Mouse (Mus musculus) cerebellum, adult 11 months (tissue): ENCODE results near the gene Ccdc167.
"Not testable (repeated sequence)": the region's sequence is repeated elsewhere in the genome, so short reads cannot be mapped to it uniquely, and the experiment has no call there.

Source experiments
- DNase-seq: peaks from one replicate; pipeline ENCODE4 v3.0.0; 2022

Gene Ccdc167

GRCm38 (mm10) chr17:29719628-29720575, 3.1 kb upstream of the Ccdc167 start:
- peak; percentile 76 for DNase-seq

- no peak for DNase-seq
Measured at GRCm38 (mm10) chr17:29718660-29719059, 1.8 kb upstream of the Ccdc167 start.

- DNase-seq: not testable (repeated sequence)
Measured at GRCm38 (mm10) chr17:29713734-29714133, 3.1 kb downstream of the Ccdc167 start.

GRCm38 (mm10) chr17:29712565-29712964, 4.3 kb downstream of the Ccdc167 start:
- DNase-seq: no peak

GRCm38 (mm10) chr17:29711745-29712431, 5.0 kb downstream of the Ccdc167 start:
- no peak for DNase-seq

- peak; percentile 88 for DNase-seq
Measured at GRCm38 (mm10) chr17:29711076-29711744, 5.6 kb downstream of the Ccdc167 start.

GRCm38 (mm10) chr17:29710562-29711044, 6.2 kb downstream of the Ccdc167 start:
- no peak for DNase-seq

GRCm38 (mm10) chr17:29708783-29709182, 8.1 kb downstream of the Ccdc167 start:
- DNase-seq: no peak

GRCm38 (mm10) chr17:29706981-29707545, 9.8 kb downstream of the Ccdc167 start:
- no peak for DNase-seq

GRCm38 (mm10) chr17:29705881-29706280, 11.0 kb downstream of the Ccdc167 start:
- DNase-seq: no peak

GRCm38 (mm10) chr17:29704781-29705180, 12.1 kb downstream of the Ccdc167 start:
- peak; percentile 58 for DNase-seq

- no peak for DNase-seq
Measured at GRCm38 (mm10) chr17:29702938-29703710, 13.7 kb downstream of the Ccdc167 start.

GRCm38 (mm10) chr17:29700573-29700972, 16.3 kb downstream of the Ccdc167 start:
- no peak for DNase-seq

- no peak for DNase-seq
Measured at GRCm38 (mm10) chr17:29698421-29698820, 18.4 kb downstream of the Ccdc167 start.

GRCm38 (mm10) chr17:29696940-29697339, 19.9 kb downstream of the Ccdc167 start:
- DNase-seq: no peak

- no peak for DNase-seq
Measured at GRCm38 (mm10) chr17:29694516-29694915, 22.3 kb downstream of the Ccdc167 start.

GRCm38 (mm10) chr17:29693571-29693970, 23.3 kb downstream of the Ccdc167 start:
- no peak for DNase-seq

GRCm38 (mm10) chr17:29692827-29693226, 24.0 kb downstream of the Ccdc167 start:
- DNase-seq: no peak

- DNase-seq: no peak
Measured at GRCm38 (mm10) chr17:29690257-29690656, 26.6 kb downstream of the Ccdc167 start.

- DNase-seq: peak; percentile 52
Measured at GRCm38 (mm10) chr17:29688610-29689009, 28.2 kb downstream of the Ccdc167 start.

- no peak for DNase-seq
Measured at GRCm38 (mm10) chr17:29687373-29687772, 29.5 kb downstream of the Ccdc167 start.

- DNase-seq: no peak
Measured at GRCm38 (mm10) chr17:29686771-29687170, 30.1 kb downstream of the Ccdc167 start.
